Mouse (Mus musculus): Measurements from ENCODE around the gene Thsd7a.

Gene Thsd7a

GRCm38 (mm10) chr6:12748787-12749530 is at the start of gene Thsd7a:
Gene Thsd7a, minus strand, starts transcription at chr6:12749410.
- DNase-seq (ENCODE audit: low spot score), result peak; percentile 17

- DNase-seq (ENCODE audit: low spot score), result no peak
Measured at GRCm38 (mm10) chr6:12787129-12787528, 37.9 kb upstream of the Thsd7a start.

DNA sequence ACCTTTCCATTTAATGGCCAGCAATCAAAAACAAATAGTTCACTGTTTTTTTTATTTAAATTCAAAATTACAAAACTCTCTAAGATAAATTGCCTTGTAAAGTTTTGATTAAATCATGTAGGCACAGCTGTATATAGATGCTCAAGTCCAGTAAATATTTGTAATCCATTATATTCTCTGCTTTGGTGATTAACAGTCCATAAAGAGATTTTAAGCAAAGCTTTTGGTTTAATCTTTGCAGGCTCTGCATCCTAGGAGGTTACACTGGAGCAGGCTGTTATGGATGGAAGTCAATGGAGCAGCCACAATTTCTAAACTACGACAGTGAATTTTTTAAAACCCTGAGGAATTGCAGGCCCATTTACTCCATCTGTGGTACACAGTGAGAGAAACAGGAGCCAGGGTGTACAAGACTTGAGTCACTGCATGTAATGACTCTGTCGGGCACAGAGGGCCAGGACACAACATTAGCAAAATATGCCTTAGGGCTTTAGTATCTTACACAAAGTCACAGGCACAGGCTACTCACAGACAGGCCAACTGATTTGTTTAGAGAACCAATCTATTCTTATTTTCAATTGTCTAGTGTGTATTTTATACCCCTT is 37.3 kb upstream of the Thsd7a start:
- DNase-seq (ENCODE audit: low spot score), result no peak

GRCm38 (mm10) chr6:12784918-12785618 is 35.9 kb upstream of the Thsd7a start:
- no peak for DNase-seq (ENCODE audit: low spot score)

- DNase-seq (ENCODE audit: low spot score), result no peak
Measured at GRCm38 (mm10) chr6:12772799-12773198, 23.6 kb upstream of the Thsd7a start.

- DNase-seq (ENCODE audit: low spot score), result no peak
Measured at GRCm38 (mm10) chr6:12765191-12765590, 16.0 kb upstream of the Thsd7a start.

- no peak for DNase-seq (ENCODE audit: low spot score)
Measured at GRCm38 (mm10) chr6:12764606-12765005, 15.4 kb upstream of the Thsd7a start.

- DNase-seq (ENCODE audit: low spot score), result no peak
Measured at GRCm38 (mm10) chr6:12763816-12764215, 14.6 kb upstream of the Thsd7a start.

GRCm38 (mm10) chr6:12759328-12760193 is 10.4 kb upstream of the Thsd7a start:
- DNase-seq (ENCODE audit: low spot score), result no peak

- DNase-seq (ENCODE audit: low spot score), result no peak
Measured at GRCm38 (mm10) chr6:12752297-12752696, 3.1 kb upstream of the Thsd7a start.

DNA sequence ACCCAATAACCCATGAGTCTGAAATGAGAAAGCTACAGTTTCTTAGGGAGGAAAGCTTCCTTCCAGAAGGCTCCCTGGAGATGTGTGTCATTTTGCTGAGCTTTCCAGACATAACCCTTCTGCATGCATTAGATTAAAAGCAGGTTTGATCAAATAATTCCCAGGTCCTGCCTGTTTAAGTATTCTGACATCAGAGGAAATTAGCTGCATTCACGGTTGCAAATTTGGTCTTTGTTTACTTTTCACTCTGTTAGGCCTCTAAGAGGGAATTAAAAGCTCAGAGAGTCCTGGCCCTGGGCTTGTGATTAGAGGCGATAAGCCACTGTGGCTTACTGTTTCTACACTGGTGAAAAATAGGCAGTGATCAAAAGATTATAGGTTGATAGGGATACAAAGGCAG is 1.2 kb upstream of the Thsd7a start:
- no peak for DNase-seq (ENCODE audit: low spot score)

- no peak for DNase-seq (ENCODE audit: low spot score)
Measured at GRCm38 (mm10) chr6:12749531-12750210, 461 bp upstream of the Thsd7a start.

DNA sequence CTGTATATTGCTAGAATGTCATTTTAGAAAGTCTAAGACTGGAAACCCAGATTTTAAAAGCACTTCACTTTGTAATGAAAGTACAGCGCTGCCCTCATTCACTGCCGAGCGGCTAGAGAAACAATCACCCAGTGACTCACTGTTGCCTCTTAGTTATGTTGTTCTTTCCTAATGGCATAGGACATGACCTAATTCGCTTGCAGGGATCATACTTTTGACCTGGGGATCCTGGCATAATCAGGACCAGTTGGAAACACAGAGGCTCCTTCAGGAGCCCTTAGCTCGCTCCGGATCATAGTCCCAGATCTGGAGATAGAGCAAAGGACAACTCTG is 790 bp downstream of the Thsd7a start:
- peak; percentile 9 for DNase-seq (ENCODE audit: low spot score)

GRCm38 (mm10) chr6:12747856-12748450 is 1.3 kb downstream of the Thsd7a start:
- no peak for DNase-seq (ENCODE audit: low spot score)

DNA sequence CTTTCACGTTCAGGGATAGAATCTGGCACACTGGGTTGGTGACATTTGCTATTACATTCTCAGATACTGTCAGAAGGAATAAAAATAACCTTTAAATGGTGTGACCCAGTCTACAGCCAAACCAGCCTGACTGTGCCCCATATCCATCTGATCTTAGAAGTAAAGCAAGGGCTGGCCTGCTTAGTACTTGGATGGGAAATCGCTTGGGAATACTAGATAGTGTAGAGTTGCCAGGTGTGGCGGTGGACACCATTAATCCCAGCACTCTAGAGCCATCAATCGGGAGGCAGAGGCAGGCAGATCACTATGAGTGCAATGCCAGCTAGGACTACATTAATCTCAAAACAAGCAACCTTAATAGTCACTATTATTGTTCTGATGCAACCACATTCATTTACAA is 6.4 kb downstream of the Thsd7a start:
- no peak for DNase-seq (ENCODE audit: low spot score)

- no peak for DNase-seq (ENCODE audit: low spot score)
Measured at GRCm38 (mm10) chr6:12733924-12734323, 15.3 kb downstream of the Thsd7a start.

- DNase-seq (ENCODE audit: low spot score), result no peak
Measured at GRCm38 (mm10) chr6:12716071-12716470, 33.1 kb downstream of the Thsd7a start.

- no peak for DNase-seq (ENCODE audit: low spot score)
Measured at GRCm38 (mm10) chr6:12712581-12712980, 36.6 kb downstream of the Thsd7a start.

DNA sequence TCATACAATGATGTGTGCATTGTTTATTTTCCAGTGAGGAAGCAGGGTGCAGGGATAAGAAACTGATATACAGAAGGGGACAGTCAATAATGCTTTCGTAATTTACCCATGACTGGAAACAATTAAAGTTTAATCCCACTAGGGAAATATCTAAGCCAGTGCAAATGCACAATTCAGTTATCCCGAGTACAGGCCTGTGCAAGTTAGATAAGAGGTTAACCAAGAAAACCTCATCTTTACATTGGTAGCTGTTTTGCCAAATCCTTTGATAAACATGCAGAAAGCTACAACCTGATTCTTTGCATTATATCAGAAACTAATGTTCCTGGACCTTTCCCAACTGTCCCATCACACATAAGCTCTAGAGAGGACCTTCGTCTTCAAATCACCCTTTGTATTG is 46.3 kb downstream of the Thsd7a start:
- DNase-seq (ENCODE audit: low spot score), result no peak

GRCm38 (mm10) chr6:12699089-12699488 is 50.1 kb downstream of the Thsd7a start:
- DNase-seq (ENCODE audit: low spot score), result no peak

- DNase-seq (ENCODE audit: low spot score), result no peak
Measured at GRCm38 (mm10) chr6:12693689-12694088, 55.5 kb downstream of the Thsd7a start.

Measured in left cerebral cortex, adult 11 months (tissue).